8 mouse cellular contexts compared by ENCODE assay signal in genomic region chr7:79508280-79509234, GRCm38 (mm10). TPM values are rescaled to one million over a fixed set of nuclear protein-coding genes. Genes with fewer than 3 reads are reported as not detected.
A peak's percentile ranks its signal among the peaks of the same experiment; 100 is the strongest.
DNase-seq lines count a peak whose midpoint lies in the region; ATAC-seq and TF ChIP-seq lines count a peak whose summit lies in the region.
"Had no signal": no experiment of that assay in that cellular context is flagged by ENCODE, and none has a peak within 500 bp of the region (broad histone marks: within the 10 kb centered on the region; RNA-seq: fewer than 3 reads in every experiment).

No protein-coding gene starts in this region.

- H3K27ac ChIP-seq in liver, embryonic 11.5 days (ENCODE audit: low read depth, low read length) = no peak overlapping the region
- no peak overlapping the region for H3K27ac ChIP-seq in liver, postnatal 0 days (ENCODE audit: low read depth)
- H3K27ac ChIP-seq in cortical plate, adult 2 months (ENCODE audit: insufficient read depth, low read length) = peak overlapping the region; percentile 89
- peak overlapping the region; percentile 93 for H3K27ac ChIP-seq in hindbrain, embryonic 11.5 days (ENCODE audit: low read depth, low read length)
- peak overlapping the region; percentile 85 for H3K27ac ChIP-seq in midbrain, postnatal 0 days (ENCODE audit: low read depth, low read length)
- H3K27ac ChIP-seq: macrophage had no signal

- no peak overlapping the region for H3K4me3 ChIP-seq in liver, embryonic 11.5 days (ENCODE audit: low read depth, low read length)
- no peak overlapping the region for H3K4me3 ChIP-seq in liver, postnatal 0 days (ENCODE audit: low read depth, low read length)
- peak overlapping the region; percentile 67 for H3K4me3 ChIP-seq in cortical plate, adult 2 months (ENCODE audit: insufficient read depth, low read length)
- peak overlapping the region; percentile 90 for H3K4me3 ChIP-seq in hindbrain, embryonic 11.5 days (ENCODE audit: low read depth, low read length)
- H3K4me3 ChIP-seq in midbrain, postnatal 0 days (ENCODE audit: low read depth, low read length) = peak overlapping the region; percentile 78

- peaks cover 4% of the 10 kb centered on the region; the same call in 1 of the 2 replicates for H3K4me1 ChIP-seq in liver, embryonic 11.5 days (replicated peaks; ENCODE audit: control insufficient read depth, insufficient read depth, low read length)
- H3K4me1 ChIP-seq in liver, postnatal 0 days (ENCODE audit: insufficient read depth) = peaks cover 7% of the 10 kb centered on the region; the same call in 1 of the 2 replicates
- H3K4me1 ChIP-seq in cortical plate, adult 2 months (ENCODE audit: control insufficient read depth, insufficient read depth, low read length) = peaks cover 12% of the 10 kb centered on the region
- H3K4me1 ChIP-seq in hindbrain, embryonic 11.5 days (replicated peaks; ENCODE audit: control insufficient read depth, insufficient read depth, low read length) = peaks cover 15% of the 10 kb centered on the region
- H3K4me1 ChIP-seq in midbrain, postnatal 0 days (ENCODE audit: insufficient read depth, low read length) = 0 out of 2 replicates have a peak, but pooled peaks cover 5% of the 10 kb centered on the region

- no peak; the same call in 1 of the 2 replicates for TF ChIP-seq POLR2A in cortical plate, adult 2 months (IDR thresholded peaks at IDR 0.05; ENCODE audit: extremely low read depth, insufficient read depth, low read length)

- no peaks in the 10 kb centered on the region for H3K36me3 ChIP-seq in liver, embryonic 11.5 days (ENCODE audit: control insufficient read depth, insufficient read depth, low read length)
- H3K36me3 ChIP-seq in liver, postnatal 0 days (replicated peaks; ENCODE audit: insufficient read depth, low read length) = no peaks in the 10 kb centered on the region
- H3K36me3 ChIP-seq in hindbrain, embryonic 11.5 days (ENCODE audit: control insufficient read depth, insufficient read depth, low read length) = 0 out of 2 replicates have a peak, but pooled peaks cover 9% of the 10 kb centered on the region
- 0 out of 2 replicates have a peak, but pooled peaks cover 2% of the 10 kb centered on the region for H3K36me3 ChIP-seq in midbrain, postnatal 0 days (ENCODE audit: insufficient read depth, low read length)

- ATAC-seq in liver, embryonic 11.5 days (replicated peaks; ENCODE audit: low FRiP score) = no peak
- ATAC-seq in liver, postnatal 0 days = no peak
- no peak for ATAC-seq in hindbrain, embryonic 11.5 days (ENCODE audit: low FRiP score)
- ATAC-seq in midbrain, postnatal 0 days (ENCODE audit: low FRiP score) = no peak

- H3K4me2 ChIP-seq in liver, embryonic 11.5 days = peak overlapping the region; percentile 2; the same call in 1 of the 2 replicates
- H3K4me2 ChIP-seq in liver, postnatal 0 days (ENCODE audit: low read depth, low read length) = no peak overlapping the region
- H3K4me2 ChIP-seq in hindbrain, embryonic 11.5 days (replicated peaks; ENCODE audit: low read depth, low read length) = peak overlapping the region; percentile 96
- peak overlapping the region; percentile 90 for H3K4me2 ChIP-seq in midbrain, postnatal 0 days (ENCODE audit: low read depth, low read length, poor library complexity, severe bottlenecking)

- no peaks in the 10 kb centered on the region for H3K9me3 ChIP-seq in liver, embryonic 11.5 days (ENCODE audit: control insufficient read depth, low read length)
- no peaks in the 10 kb centered on the region for H3K9me3 ChIP-seq in liver, postnatal 0 days (ENCODE audit: low read length)
- H3K9me3 ChIP-seq in hindbrain, embryonic 11.5 days (ENCODE audit: control insufficient read depth, low read length) = no peaks in the 10 kb centered on the region
- H3K9me3 ChIP-seq in midbrain, postnatal 0 days (ENCODE audit: low read length) = no peaks in the 10 kb centered on the region

- no peak for DNase-seq in liver, embryonic 11.5 days (ENCODE audit: low spot score)
- no peak for DNase-seq in liver, postnatal 0 days
- peak; percentile 69 for DNase-seq in hindbrain, embryonic 11.5 days (ENCODE audit: low spot score)
- DNase-seq in midbrain, postnatal 0 days (ENCODE audit: low spot score) = peak; percentile 73
- no peak for DNase-seq in thymus, adult 18-20 months
- DNase-seq in adrenal gland, postnatal 10 days = no peak

- peaks cover 100% of the 10 kb centered on the region for H3K27me3 ChIP-seq in liver, embryonic 11.5 days (replicated peaks; ENCODE audit: control insufficient read depth, insufficient read depth, low read length)
- peaks cover 100% of the 10 kb centered on the region for H3K27me3 ChIP-seq in liver, postnatal 0 days (ENCODE audit: insufficient read depth, low read length)
- H3K27me3 ChIP-seq in hindbrain, embryonic 11.5 days (ENCODE audit: control insufficient read depth, insufficient read depth, low read length) = peaks cover 31% of the 10 kb centered on the region
- H3K27me3 ChIP-seq in midbrain, postnatal 0 days (ENCODE audit: insufficient read depth, low read length) = peaks cover 15% of the 10 kb centered on the region

- no peak for TF ChIP-seq EP300 in liver, postnatal 0 days (IDR thresholded peaks at IDR 0.05; ENCODE audit: low read depth)

- no peak for TF ChIP-seq CTCF in liver, postnatal 0 days (IDR thresholded peaks at IDR 0.05; ENCODE audit: low read depth)
- no peak for TF ChIP-seq CTCF in cortical plate, adult 2 months (IDR thresholded peaks at IDR 0.05; ENCODE audit: extremely low read depth, insufficient read depth, low read length)
- TF ChIP-seq CTCF in midbrain, postnatal 0 days (IDR thresholded peaks at IDR 0.05) = no peak

- no peak overlapping the region for H3K9ac ChIP-seq in liver, embryonic 11.5 days (ENCODE audit: low read depth, low read length)
- no peak overlapping the region for H3K9ac ChIP-seq in liver, postnatal 0 days (replicated peaks)
- peak overlapping the region; percentile 99 for H3K9ac ChIP-seq in hindbrain, embryonic 11.5 days (ENCODE audit: low read depth, low read length)
- H3K9ac ChIP-seq in midbrain, postnatal 0 days (replicated peaks; ENCODE audit: low read length, poor library complexity, severe bottlenecking) = peak overlapping the region; percentile 96

- 2% methylated on average over 79 of the region's 79 CpGs for WGBS in liver, embryonic 11.5 days
- 3% methylated on average over 78 of the region's 79 CpGs for WGBS in liver, postnatal 0 days (ENCODE audit: insufficient replicate concordance)
- WGBS in hindbrain, embryonic 11.5 days = 1% methylated on average over 68 of the region's 79 CpGs
- WGBS in midbrain, postnatal 0 days = 3% methylated on average over 79 of the region's 79 CpGs

RNA-seq across cellular contexts. Expression of gene Polg, which starts 42.4 kb away (rescaled TPM):
- 39.8 and 41.1 TPM in 2 replicates for polyA plus RNA-seq in liver, embryonic 11.5 days (2014; fragmentation: Nextera tagmentation; extraction: Ambion mirVana)
- 19.1 and 24.7 TPM in 2 replicates for polyA plus RNA-seq in liver, postnatal 0 days (2015; fragmentation: Nextera tagmentation; extraction: Ambion mirVana)
- 80.9 and 87.1 TPM in 2 replicates for polyA plus RNA-seq in cortical plate, adult 2 months (2012; rRNA removed)
- 22.5 and 26.3 TPM in 2 replicates for polyA plus RNA-seq in hindbrain, embryonic 11.5 days (2014; fragmentation: Nextera tagmentation; extraction: Ambion mirVana)
- 46.5 and 49.4 TPM in 2 replicates for total RNA-seq in midbrain, postnatal 0 days (2014; rRNA removed)
- polyA plus RNA-seq in midbrain, postnatal 0 days (2015; fragmentation: Nextera tagmentation; extraction: Ambion mirVana) = 16.9 and 18.6 TPM in 2 replicates
- total RNA-seq in adrenal gland, postnatal 10 days (2021) = 10 to 100 TPM; 78.9 to 83.1 TPM

Comparison
In these comparisons a context has a peak if more than half of its experiments do, and no peak if none do; other contexts are left out.
1. DNase-seq: peak in hindbrain, embryonic 11.5 days (single experiment) and midbrain, postnatal 0 days (single experiment); none in liver, embryonic 11.5 days (single experiment), liver, postnatal 0 days (single experiment), thymus, adult 18-20 months (0 of 2) and adrenal gland, postnatal 10 days (single experiment).
2. H3K27ac ChIP-seq: peak in cortical plate, adult 2 months (single experiment), hindbrain, embryonic 11.5 days (single experiment) and midbrain, postnatal 0 days (single experiment); none in liver, embryonic 11.5 days (single experiment) and liver, postnatal 0 days (single experiment).
3. H3K4me3 ChIP-seq: peak in cortical plate, adult 2 months (single experiment), hindbrain, embryonic 11.5 days (single experiment) and midbrain, postnatal 0 days (single experiment); none in liver, embryonic 11.5 days (single experiment) and liver, postnatal 0 days (single experiment).
4. H3K9ac ChIP-seq: peak in hindbrain, embryonic 11.5 days (single experiment) and midbrain, postnatal 0 days (single experiment); none in liver, embryonic 11.5 days (single experiment) and liver, postnatal 0 days (single experiment).